Mouse (Mus musculus) ES-E14 (cell line): Measurements from ENCODE around the gene Fars2.

Source experiments
- CHD2 ChIP-seq: IDR thresholded peaks from 2 replicates; pipeline ENCODE4 v1.6.1; 2014; ENCODE audit warnings: mild to moderate bottlenecking, low read depth, low read length, inconsistent platforms
- HCFC1 ChIP-seq: IDR thresholded peaks from 2 replicates; pipeline ENCODE4 v1.6.1; 2012; ENCODE audit warnings: low read length, inconsistent platforms, borderline replicate concordance; ENCODE audit not compliant: insufficient read depth
- MAFK ChIP-seq: IDR thresholded peaks from 2 replicates; pipeline ENCODE4 v1.6.1; 2014; ENCODE audit warnings: mild to moderate bottlenecking, low read depth, low read length, inconsistent platforms; ENCODE audit not compliant: insufficient read depth
- ZC3H11A ChIP-seq: IDR thresholded peaks from 2 replicates; pipeline ENCODE4 v1.6.1; 2012; ENCODE audit warnings: low read depth, mild to moderate bottlenecking, inconsistent platforms, low read length, borderline replicate concordance
- ZNF384 ChIP-seq: IDR thresholded peaks from 2 replicates; pipeline ENCODE4 v1.6.1; 2012; ENCODE audit warnings: low read depth, low read length, inconsistent platforms

DNA sequence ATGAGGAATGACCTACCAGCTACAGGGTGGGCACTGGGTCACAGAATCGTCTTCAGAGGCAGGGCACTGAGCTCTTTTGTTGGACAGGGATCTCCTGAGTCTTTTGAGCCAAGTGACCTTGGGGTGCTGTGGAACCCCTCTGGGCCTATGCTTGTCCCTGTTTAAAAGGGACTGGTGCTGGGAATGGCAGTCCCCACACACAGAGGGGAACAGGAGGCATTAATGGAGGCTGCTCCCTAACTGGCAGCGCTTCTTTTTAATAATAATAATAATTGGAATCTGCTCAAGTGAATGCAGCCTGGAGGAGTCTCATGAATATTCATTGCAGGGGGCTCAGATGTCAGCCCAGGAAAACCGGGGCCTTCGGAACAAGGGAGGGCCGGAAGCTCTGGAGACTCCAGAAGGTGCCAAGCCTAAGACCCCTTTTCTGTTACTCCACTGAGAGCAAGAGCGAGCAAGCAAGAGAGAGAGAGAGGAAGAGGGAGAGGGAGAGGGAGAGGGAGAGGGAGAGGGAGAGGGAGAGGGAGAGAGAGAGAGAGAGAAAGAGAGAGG, 447.6 kb downstream of the Fars2 start:
- TF ChIP-seq ZC3H11A (no peak), HCFC1 (no peak), ZNF384 (no peak), MAFK (no peak), CHD2 (no peak)
